Mouse (Mus musculus) brain, embryonic 14.5 days (tissue): Measurements from ENCODE around the gene Zfp618.

Experiments used
- CTCF ChIP-seq: fragments of 200-500 bp; IDR thresholded peaks from 2 replicates; pipeline ENCODE4 v1.5.1; 2012; ENCODE audit warnings: inconsistent platforms, mild to moderate bottlenecking, moderate library complexity, borderline replicate concordance; ENCODE audit not compliant: insufficient read depth, insufficient read length; ENCODE audit errors: extremely low read depth
- POLR2A ChIP-seq: fragments of 200-500 bp; IDR thresholded peaks from 2 replicates; pipeline ENCODE4 v1.6.1; 2012; ENCODE audit warnings: mild to moderate bottlenecking, inconsistent platforms, borderline replicate concordance; ENCODE audit not compliant: poor library complexity, insufficient read depth, insufficient read length, severe bottlenecking; ENCODE audit errors: extremely low read depth

- TF ChIP-seq CTCF (no peak), POLR2A (no peak)
These were observed 62.1 kb downstream of the Zfp618 start for GRCm38 (mm10) chr4:63027451-63027850.
